Mouse (Mus musculus) heart, embryonic 10.5 days (tissue): Measurements from ENCODE around the gene Timm8a1. TPM values are rescaled to one million over a fixed set of nuclear protein-coding genes. Genes with fewer than 3 reads are reported as not detected.
"Not testable (repeated sequence)": the region's sequence is repeated elsewhere in the genome, so short reads cannot be mapped to it uniquely, and the experiment has no call there.

ENCODE experiments used
- DNase-seq: peaks from one replicate; pipeline ENCODE4 v3.0.0-alpha.2; 2017; ENCODE audit warnings: low spot score
- H3K27ac ChIP-seq: fragments of 300-500 bp; sonication (generic); 2 replicates; pipeline ENCODE4 v1.5.1; 2016; ENCODE audit warnings: mild to moderate bottlenecking
- H3K27me3 ChIP-seq: fragments of 300-500 bp; sonication (generic); 2 replicates; pipeline ENCODE4 v1.6.1; 2016; ENCODE audit warnings: mild to moderate bottlenecking; ENCODE audit not compliant: poor library complexity, insufficient read depth, severe bottlenecking
- H3K36me3 ChIP-seq: fragments of 300-500 bp; sonication (generic); 2 replicates; pipeline ENCODE4 v1.6.1; 2016; ENCODE audit warnings: mild to moderate bottlenecking, moderate library complexity
- H3K4me1 ChIP-seq: fragments of 300-500 bp; sonication (generic); 2 replicates; pipeline ENCODE4 v1.6.1; 2016; ENCODE audit warnings: mild to moderate bottlenecking
- H3K4me3 ChIP-seq: fragments of 300-500 bp; sonication (generic); 2 replicates; pipeline ENCODE4 v1.5.1; 2016; ENCODE audit warnings: mild to moderate bottlenecking, moderate library complexity
- H3K9me3 ChIP-seq: fragments of 300-500 bp; sonication (generic); 2 replicates; pipeline ENCODE4 v1.6.1; 2016; ENCODE audit warnings: mild to moderate bottlenecking, moderate library complexity
- WGBS: fragments of 180-500 bp; shearing (Covaris S2); methylation state at CpG from one replicate; pipeline ENCODE4 v1.1.7; 2016; 5-methylcytosine and 5-hydroxymethylcytosine counted together
- polyA plus RNA-seq: library from polyadenylated mRNA; unstranded; fragments of >200 nt; fragmentation: Nextera tagmentation; extraction: Ambion mirVana; gene quantifications from 2 replicates; pipeline ENCODE4 v1.2.1, GENCODE M21; 2016

Gene Timm8a1
- polyA plus RNA-seq, 1 experiment from 2014 or later = 120 TPM

DNA sequence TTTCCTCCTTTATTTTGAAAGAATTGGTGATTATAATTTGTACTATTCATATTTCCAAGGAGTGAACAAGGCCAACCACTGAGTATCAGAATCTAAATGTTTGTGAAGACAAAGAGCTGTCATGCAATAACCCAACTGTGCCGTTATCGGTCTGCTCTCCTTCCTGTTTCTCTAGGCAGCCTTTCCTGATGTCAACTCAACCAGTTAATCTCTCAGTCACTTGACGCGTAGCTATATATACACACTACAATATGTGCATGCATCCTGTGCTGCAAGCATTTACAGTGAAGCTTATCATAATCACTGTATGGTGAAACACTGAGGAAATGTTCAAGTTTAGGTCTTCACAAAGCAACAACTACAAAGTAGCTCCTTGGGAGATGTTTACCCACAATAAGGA, 22.7 kb upstream of the Timm8a1 start:
- no peak for DNase-seq
- Histone ChIP-seq H3K27me3 (no peaks in the 10 kb centered on the region), H3K36me3 (no peaks in the 10 kb centered on the region), H3K9me3 (no peaks in the 10 kb centered on the region), H3K4me1 (no peaks in the 10 kb centered on the region), H3K4me3 (no peak overlapping the region), H3K27ac (no peak overlapping the region)
- 74% methylated on average over 4 of the region's 4 CpGs for WGBS

DNA sequence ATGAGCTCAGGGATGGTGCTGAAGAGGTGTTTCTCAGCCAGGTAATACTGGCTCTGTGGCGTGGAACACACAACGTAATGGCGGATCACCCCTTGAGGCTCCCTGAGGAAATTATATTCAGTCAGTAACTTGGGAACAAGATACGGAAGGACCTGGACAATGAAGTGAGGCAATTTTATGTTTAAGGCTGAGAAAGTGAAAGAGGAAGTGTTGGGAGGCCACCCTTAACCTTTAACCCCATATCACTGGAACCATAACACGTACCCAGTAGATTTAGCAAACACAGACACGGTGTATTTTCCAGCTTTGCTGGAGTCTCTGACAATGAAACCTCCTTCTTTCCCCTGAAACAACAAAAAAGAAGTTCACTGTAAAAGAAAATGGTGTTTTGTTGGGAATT, 12.8 kb upstream of the Timm8a1 start:
- 70% methylated on average over 6 of the region's 6 CpGs for WGBS
- no peaks in the 10 kb centered on the region for H3K9me3 ChIP-seq
- no peaks in the 10 kb centered on the region for H3K4me1 ChIP-seq
- H3K27me3 ChIP-seq = no peaks in the 10 kb centered on the region
- no peaks in the 10 kb centered on the region for H3K36me3 ChIP-seq
- H3K27ac ChIP-seq = no peak overlapping the region
- DNase-seq = no peak
- no peak overlapping the region for H3K4me3 ChIP-seq

DNA sequence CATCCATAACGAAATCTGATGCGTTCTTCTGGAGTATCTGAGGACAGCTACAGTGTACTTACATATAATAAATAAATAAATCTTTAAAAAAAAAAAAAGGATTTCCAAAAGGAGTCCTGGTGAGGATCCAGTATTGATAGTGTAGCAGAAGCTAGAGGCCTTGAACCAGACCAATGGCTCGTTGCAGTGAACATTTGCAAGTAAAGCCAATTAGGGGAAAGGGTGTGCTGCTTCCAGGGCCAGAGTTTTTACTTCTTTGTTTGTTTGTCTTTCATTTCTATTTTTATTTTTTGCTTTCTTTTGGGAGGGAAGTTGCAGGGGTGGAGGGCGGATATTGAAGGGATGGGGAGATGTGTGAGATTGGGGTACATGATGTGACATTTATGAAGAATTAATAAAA, 11.7 kb upstream of the Timm8a1 start:
- Histone ChIP-seq H3K27me3 (no peaks in the 10 kb centered on the region), H3K9me3 (no peaks in the 10 kb centered on the region), H3K36me3 (no peaks in the 10 kb centered on the region), H3K4me1 (no peaks in the 10 kb centered on the region), H3K27ac (no peak overlapping the region), H3K4me3 (no peak overlapping the region)
- 84% methylated on average over 4 of the region's 4 CpGs for WGBS
- DNase-seq = no peak

DNA sequence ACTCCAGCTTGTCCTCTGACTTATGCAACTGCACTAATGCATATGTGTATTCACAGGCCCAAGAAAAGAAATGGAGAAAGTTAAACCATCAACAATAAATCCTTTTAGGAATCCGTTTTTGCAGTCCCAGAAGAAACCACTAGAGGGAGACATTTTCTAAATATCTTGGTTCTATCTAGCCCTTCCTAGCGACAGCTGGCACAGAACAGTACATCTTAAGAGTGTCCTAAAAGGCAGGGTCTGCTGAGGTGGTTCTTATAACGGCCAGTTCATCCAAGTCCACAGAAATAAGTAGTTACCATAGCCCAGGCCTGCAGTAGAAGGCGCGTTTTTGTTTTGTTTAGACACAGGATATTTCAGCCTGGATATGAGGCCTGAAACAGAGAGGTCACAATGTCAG, 9.2 kb upstream of the Timm8a1 start:
- no peaks in the 10 kb centered on the region for H3K27me3 ChIP-seq
- WGBS = 18% methylated on average over 5 of the region's 5 CpGs
- H3K36me3 ChIP-seq = no peaks in the 10 kb centered on the region

DNA sequence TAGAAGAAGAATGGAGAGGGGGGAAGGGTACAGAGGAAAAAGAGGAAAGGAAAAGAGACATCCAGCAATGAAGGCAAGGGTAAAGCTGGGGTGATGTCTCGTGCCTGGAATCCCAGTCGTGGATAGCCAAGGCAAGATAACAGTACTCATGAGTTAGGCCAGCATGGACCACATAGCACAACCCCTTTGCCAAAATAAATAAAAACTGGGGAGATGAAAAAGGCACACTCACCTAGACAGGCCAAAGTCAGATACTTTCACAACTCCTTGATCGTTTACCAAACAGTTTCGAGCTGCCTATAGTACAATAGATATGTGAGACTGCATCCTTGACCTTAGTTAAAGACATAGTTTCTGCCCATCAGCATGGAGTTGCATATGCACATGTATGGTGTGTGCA, 5.7 kb upstream of the Timm8a1 start:
- H3K4me1 ChIP-seq = no peaks in the 10 kb centered on the region
- H3K4me3 ChIP-seq = no peak overlapping the region
- no peaks in the 10 kb centered on the region for H3K27me3 ChIP-seq
- H3K36me3 ChIP-seq = no peaks in the 10 kb centered on the region
- no peaks in the 10 kb centered on the region for H3K9me3 ChIP-seq
- no peak for DNase-seq
- H3K27ac ChIP-seq = no peak overlapping the region
- WGBS = 84% methylated on average over 4 of the region's 4 CpGs

More for the DNA sequence above, 9.2 kb upstream of the Timm8a1 start:
- no peaks in the 10 kb centered on the region for H3K9me3 ChIP-seq
- H3K4me3 ChIP-seq = no peak overlapping the region
- no peak overlapping the region for H3K27ac ChIP-seq
- DNase-seq = no peak
- no peaks in the 10 kb centered on the region for H3K4me1 ChIP-seq

DNA sequence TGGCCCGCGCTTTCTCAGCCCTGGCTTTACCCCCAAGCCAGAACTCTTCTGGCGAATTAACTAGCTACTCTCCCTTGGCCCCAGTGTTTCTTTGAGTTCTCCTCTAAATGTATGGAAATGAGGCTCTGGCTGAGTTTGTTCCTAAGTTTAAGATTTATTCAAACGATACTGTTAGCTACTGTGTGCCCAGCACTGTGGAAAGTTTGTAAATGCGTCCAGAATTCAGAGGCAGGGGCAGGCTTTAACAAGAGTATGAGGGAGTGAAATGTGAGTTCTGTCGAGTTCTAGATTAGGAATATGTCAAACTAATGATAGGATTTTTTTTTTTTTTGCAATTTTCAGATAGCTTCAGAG, 267 bp upstream of the Timm8a1 start:
- Histone ChIP-seq H3K9me3 (no peaks in the 10 kb centered on the region), H3K36me3 (0 out of 2 replicates have a peak, but pooled peaks cover 1% of the 10 kb centered on the region), H3K4me1 (no peaks in the 10 kb centered on the region), H3K27ac (peak overlapping the region; percentile 91), H3K27me3 (no peaks in the 10 kb centered on the region), H3K4me3 (peak overlapping the region; percentile 64)
- DNase-seq = no peak
- 22% methylated on average over 6 of the region's 6 CpGs for WGBS

DNA sequence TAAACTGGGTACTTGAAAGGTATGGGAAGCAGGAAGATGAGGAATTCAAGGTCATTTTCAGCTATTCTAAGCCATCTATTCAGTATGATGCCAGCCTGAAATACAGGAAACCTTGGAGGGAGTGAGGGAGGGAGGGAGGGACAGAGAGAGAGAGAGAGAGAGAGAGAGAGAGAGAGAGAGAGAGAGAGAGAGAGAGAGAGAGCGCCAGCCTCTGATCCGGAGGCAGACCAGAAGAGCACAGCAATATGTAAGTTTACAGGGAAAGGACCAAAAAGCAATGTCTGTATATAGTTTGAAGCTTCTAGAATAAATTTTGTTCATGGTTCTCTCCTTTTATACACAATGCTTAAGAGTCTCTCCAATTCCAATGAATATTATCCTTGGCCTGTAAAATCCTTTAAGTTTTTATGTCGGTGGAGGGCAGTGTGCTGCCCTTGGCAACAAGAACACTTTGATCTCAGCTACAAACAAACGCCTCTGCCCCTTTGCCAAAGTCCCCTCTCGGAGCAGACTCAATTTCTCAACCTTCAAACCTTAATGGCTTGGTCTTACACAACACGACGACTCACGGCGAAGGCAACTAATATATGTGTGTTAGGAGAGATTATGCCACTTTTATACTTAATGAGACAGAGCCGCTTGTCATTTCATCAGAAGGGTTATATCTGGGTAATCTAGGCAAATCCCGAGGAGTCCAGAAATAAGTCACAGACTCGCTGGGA, 1.1 kb downstream of the Timm8a1 start:
- 24% methylated on average over 11 of the region's 12 CpGs for WGBS
- peaks cover 12% of the 10 kb centered on the region for H3K36me3 ChIP-seq
- no peaks in the 10 kb centered on the region for H3K27me3 ChIP-seq
- no peaks in the 10 kb centered on the region for H3K4me1 ChIP-seq
- H3K9me3 ChIP-seq = no peaks in the 10 kb centered on the region
- no peak for DNase-seq
- peak overlapping the region; percentile 86 for H3K27ac ChIP-seq
- H3K4me3 ChIP-seq = peak overlapping the region; percentile 64

DNA sequence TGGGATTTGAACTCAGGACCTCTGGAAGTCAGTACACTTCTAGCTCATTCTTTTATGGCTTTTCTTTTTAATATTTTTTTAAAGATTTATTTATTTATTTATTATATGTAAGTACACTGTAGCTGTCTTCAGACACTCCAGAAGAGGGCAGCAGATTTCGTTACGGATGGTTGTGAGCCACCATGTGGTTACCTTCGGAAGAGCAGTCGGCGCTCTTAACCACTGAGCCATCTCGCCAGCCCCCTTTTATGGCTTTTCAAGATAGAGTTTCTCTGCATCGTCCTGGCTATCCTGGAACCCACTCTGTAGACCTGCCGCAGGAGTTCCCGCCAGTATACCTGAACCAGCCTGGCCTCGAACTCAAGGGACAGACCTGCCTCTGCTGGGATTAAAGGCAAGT, 1.9 kb downstream of the Timm8a1 start:
- 89% methylated on average over 10 of the region's 10 CpGs for WGBS
- not testable (repeated sequence) for H3K27me3 ChIP-seq, H3K9me3 ChIP-seq, H3K27ac ChIP-seq, H3K4me1 ChIP-seq, DNase-seq
- Histone ChIP-seq H3K4me3 (peak overlapping the region; percentile 64; the same call in 1 of the 2 replicates), H3K36me3 (peaks cover 15% of the 10 kb centered on the region)

DNA sequence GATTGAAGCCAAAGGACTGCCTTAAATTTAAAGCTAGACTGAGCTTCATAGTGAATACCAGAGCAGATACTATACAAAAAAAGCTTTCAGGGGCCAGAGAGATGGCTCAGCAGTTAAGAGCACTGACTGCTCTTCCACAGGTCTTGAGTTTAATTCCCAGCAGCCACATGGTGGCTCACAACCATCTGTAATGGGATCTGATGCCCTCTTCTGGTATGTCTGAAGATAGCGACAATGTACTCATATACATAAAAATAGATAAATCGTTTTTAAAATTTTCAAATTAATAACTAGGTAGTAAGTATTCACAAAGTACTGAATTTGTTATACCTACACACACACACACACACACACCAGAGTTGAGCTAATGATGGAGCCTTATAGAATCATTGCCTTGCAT, 8.3 kb downstream of the Timm8a1 start:
- Histone ChIP-seq H3K27me3 (no peaks in the 10 kb centered on the region), H3K36me3 (peaks cover 15% of the 10 kb centered on the region), H3K4me1 (no peaks in the 10 kb centered on the region), H3K4me3 (no peak overlapping the region), H3K27ac (no peak overlapping the region), H3K9me3 (no peaks in the 10 kb centered on the region)
- WGBS = 83% methylated on average over 2 of the region's 2 CpGs
- DNase-seq = no peak

DNA sequence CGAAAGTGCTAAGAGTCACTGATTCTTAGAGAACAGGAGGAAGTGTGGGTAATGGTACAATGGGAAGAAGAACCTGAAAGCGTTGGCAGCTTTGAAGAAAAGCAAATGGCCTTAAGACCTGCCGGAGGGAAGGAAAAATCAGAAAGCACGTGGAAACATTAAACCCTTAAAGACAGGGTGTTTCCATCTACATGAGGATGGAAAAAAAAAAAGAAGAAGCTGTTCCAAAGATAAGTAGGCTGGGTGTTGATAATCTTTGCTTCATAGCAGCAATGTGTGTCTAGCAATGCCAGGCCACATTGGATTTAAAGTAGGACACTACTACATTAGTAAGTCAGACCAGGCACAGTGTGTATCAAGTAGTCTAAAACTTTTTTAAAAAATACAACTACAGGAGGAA, 16.4 kb downstream of the Timm8a1 start:
- DNase-seq = no peak
- WGBS = 65% methylated on average over 4 of the region's 4 CpGs
- no peaks in the 10 kb centered on the region for H3K36me3 ChIP-seq
- H3K27ac ChIP-seq = no peak overlapping the region
- H3K27me3 ChIP-seq = no peaks in the 10 kb centered on the region
- H3K9me3 ChIP-seq = no peaks in the 10 kb centered on the region
- H3K4me1 ChIP-seq = no peaks in the 10 kb centered on the region
- no peak overlapping the region for H3K4me3 ChIP-seq

DNA sequence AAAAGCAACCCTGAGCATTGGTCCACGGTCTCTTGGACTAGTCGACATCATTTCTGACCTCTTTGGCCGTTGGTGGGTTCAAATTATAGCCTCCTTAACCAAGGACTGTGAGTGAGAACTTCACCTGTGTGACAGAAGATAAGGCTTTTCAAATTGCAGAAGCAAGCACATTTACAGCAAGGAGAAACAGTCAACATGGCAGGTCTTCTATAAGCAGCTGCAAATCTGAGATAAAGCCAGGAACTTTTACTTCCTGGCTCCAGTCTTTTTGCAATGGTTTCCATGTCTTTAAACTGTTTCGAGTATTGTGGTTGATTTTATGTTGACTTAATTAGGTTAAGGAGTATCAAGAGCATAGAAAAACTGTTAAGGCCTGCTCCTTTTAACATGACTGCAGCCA, 17.9 kb downstream of the Timm8a1 start:
- Histone ChIP-seq H3K9me3 (no peaks in the 10 kb centered on the region), H3K27ac (no peak overlapping the region), H3K36me3 (no peaks in the 10 kb centered on the region), H3K4me3 (no peak overlapping the region), H3K27me3 (no peaks in the 10 kb centered on the region), H3K4me1 (no peaks in the 10 kb centered on the region)
- DNase-seq = no peak
- WGBS = 78% methylated on average over 4 of the region's 4 CpGs

DNA sequence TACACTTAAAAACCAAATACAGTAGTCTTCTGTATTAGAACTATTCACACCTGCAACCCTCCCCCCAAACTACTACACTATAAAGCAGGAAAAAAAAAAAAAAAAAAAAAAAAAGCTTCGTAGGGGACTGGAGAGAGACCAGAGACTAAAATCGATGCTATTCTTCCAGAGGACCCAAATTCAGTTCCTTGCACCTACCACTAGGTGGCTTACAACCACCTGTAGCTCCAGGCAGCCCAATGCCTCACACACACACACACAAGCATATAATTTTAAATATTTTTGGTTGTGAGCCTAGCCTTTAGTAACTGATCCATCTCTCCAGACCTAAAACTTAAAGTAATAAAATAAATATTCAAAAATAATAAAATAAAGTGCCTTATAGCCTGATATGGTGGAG, 32.2 kb downstream of the Timm8a1 start:
- no peak for DNase-seq
- H3K36me3 ChIP-seq = no peaks in the 10 kb centered on the region

DNA sequence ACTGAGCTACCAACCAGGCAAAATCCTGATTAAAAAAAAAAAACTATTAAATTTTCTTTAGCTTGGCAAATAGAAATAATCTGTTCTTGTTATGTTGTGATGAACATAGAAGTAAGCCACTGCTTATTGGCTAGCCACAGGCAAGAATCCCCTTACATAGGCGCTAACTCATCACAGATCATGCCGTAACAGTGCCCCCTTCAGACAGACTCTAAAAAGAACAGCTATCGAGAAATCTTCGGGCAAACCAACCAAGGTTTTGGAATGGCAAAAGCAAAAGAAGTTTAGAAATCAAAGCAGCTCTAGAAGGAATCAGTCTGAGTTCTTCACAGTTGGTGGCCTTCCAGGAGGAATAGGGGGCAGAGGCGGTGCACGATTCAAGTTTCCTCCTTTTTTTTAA, 33.7 kb downstream of the Timm8a1 start:
- Histone ChIP-seq H3K9me3 (no peaks in the 10 kb centered on the region), H3K4me3 (no peak overlapping the region), H3K36me3 (no peaks in the 10 kb centered on the region), H3K4me1 (no peaks in the 10 kb centered on the region), H3K27ac (no peak overlapping the region), H3K27me3 (no peaks in the 10 kb centered on the region)
- 60% methylated on average over 6 of the region's 6 CpGs for WGBS
- no peak for DNase-seq

More for the DNA sequence above, 32.2 kb downstream of the Timm8a1 start:
- no peak overlapping the region for H3K4me3 ChIP-seq
- 42% methylated on average over 2 of the region's 2 CpGs for WGBS
- H3K4me1 ChIP-seq = no peaks in the 10 kb centered on the region
- no peaks in the 10 kb centered on the region for H3K27me3 ChIP-seq
- H3K27ac ChIP-seq = no peak overlapping the region
- no peaks in the 10 kb centered on the region for H3K9me3 ChIP-seq

DNA sequence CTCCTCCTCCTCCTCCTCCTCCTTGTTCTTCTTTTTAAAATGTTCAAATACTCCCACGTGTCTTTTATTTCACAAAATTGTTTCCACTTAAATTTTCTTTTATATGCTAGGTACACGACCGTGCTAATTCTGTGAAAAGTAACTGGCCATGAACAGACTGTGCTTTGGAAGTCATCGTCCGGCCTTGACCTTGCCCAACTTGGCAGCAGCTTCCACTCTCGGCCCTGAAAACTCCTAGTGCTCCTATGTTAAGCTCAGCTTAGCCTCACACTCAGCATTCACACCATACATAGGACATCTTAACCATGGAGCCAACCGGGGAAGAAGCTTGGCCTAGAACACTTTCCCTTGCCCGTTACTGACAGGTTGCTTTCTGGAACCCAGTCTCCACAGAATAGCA, 41.0 kb downstream of the Timm8a1 start:
- H3K27me3 ChIP-seq = no peaks in the 10 kb centered on the region
- H3K9me3 ChIP-seq = no peaks in the 10 kb centered on the region
- no peak overlapping the region for H3K4me3 ChIP-seq
- WGBS = 87% methylated on average over 8 of the region's 8 CpGs
- no peak for DNase-seq
- H3K36me3 ChIP-seq = no peaks in the 10 kb centered on the region
- H3K27ac ChIP-seq = no peak overlapping the region
- no peaks in the 10 kb centered on the region for H3K4me1 ChIP-seq
